Mouse (Mus musculus): ENCODE results near the gene Pparg.

Gene Pparg

GRCm38 (mm10) chr6:115463338-115463737, 102.6 kb downstream of the Pparg start:
- no peak for DNase-seq (ENCODE audit: low spot score in 2 of 2)

GRCm38 (mm10) chr6:115464661-115465060, 103.9 kb downstream of the Pparg start:
- no peak for DNase-seq (ENCODE audit: low spot score in 2 of 2)

- DNase-seq (ENCODE audit: low spot score in 2 of 2), result no peak
These were observed 104.7 kb downstream of the Pparg start for GRCm38 (mm10) chr6:115465463-115465862.

GRCm38 (mm10) chr6:115465876-115466275, 105.1 kb downstream of the Pparg start:
- DNase-seq (ENCODE audit: low spot score in 2 of 2), result no peak

- no peak for DNase-seq (ENCODE audit: low spot score in 2 of 2)
These were observed 105.8 kb downstream of the Pparg start for GRCm38 (mm10) chr6:115466601-115467000.

GRCm38 (mm10) chr6:115469666-115470581, 109.2 kb downstream of the Pparg start:
- no peak for DNase-seq (ENCODE audit: low spot score in 2 of 2)

GRCm38 (mm10) chr6:115471956-115472355, 111.2 kb downstream of the Pparg start:
- DNase-seq (ENCODE audit: low spot score in 2 of 2), result no peak

GRCm38 (mm10) chr6:115477081-115477695, 116.4 kb downstream of the Pparg start:
- DNase-seq (ENCODE audit: low spot score in 2 of 2), result no peak

- no peak for DNase-seq (ENCODE audit: low spot score in 2 of 2)
These were observed 119.2 kb downstream of the Pparg start for GRCm38 (mm10) chr6:115479963-115480321.

- no peak for DNase-seq (ENCODE audit: low spot score in 2 of 2)
These were observed 119.7 kb downstream of the Pparg start for GRCm38 (mm10) chr6:115480322-115481017.

- DNase-seq (ENCODE audit: low spot score in 2 of 2), result no peak
These were observed 120.2 kb downstream of the Pparg start for GRCm38 (mm10) chr6:115481018-115481354.

- no peak for DNase-seq (ENCODE audit: low spot score in 2 of 2)
These were observed 120.9 kb downstream of the Pparg start for GRCm38 (mm10) chr6:115481603-115482002.

GRCm38 (mm10) chr6:115485635-115486034, 124.9 kb downstream of the Pparg start:
- DNase-seq (ENCODE audit: low spot score in 2 of 2), result no peak

- DNase-seq (ENCODE audit: low spot score in 2 of 2), result no peak
These were observed 129.1 kb downstream of the Pparg start for GRCm38 (mm10) chr6:115489831-115490230.

GRCm38 (mm10) chr6:115492952-115493613, 132.3 kb downstream of the Pparg start:
- DNase-seq (ENCODE audit: low spot score in 2 of 2), result no peak

- no peak for DNase-seq (ENCODE audit: low spot score in 2 of 2)
These were observed 133.1 kb downstream of the Pparg start for GRCm38 (mm10) chr6:115493824-115494223.

GRCm38 (mm10) chr6:115499540-115499939, 138.8 kb downstream of the Pparg start:
- DNase-seq (ENCODE audit: low spot score in 2 of 2), result peak in 1 of 2 experiments; percentile 32

- DNase-seq (ENCODE audit: low spot score in 2 of 2), result no peak
These were observed 139.5 kb downstream of the Pparg start for GRCm38 (mm10) chr6:115500234-115500633.

- DNase-seq (ENCODE audit: low spot score in 2 of 2), result no peak
These were observed 140.4 kb downstream of the Pparg start for GRCm38 (mm10) chr6:115501131-115501530.

- DNase-seq (ENCODE audit: low spot score in 2 of 2), result no peak
These were observed 142.3 kb downstream of the Pparg start for GRCm38 (mm10) chr6:115503038-115503437.

- no peak for DNase-seq (ENCODE audit: low spot score in 2 of 2)
These were observed 142.9 kb downstream of the Pparg start for GRCm38 (mm10) chr6:115503549-115504159.

- no peak for DNase-seq (ENCODE audit: low spot score in 2 of 2)
These were observed 143.4 kb downstream of the Pparg start for GRCm38 (mm10) chr6:115504160-115504558.

All from frontal cortex, postnatal 14 days (tissue).